Mouse (Mus musculus) activated CD4-positive, CD25-positive, alpha-beta regulatory T cell, adult 4 months (primary cell): ENCODE results near the gene Emp1. TPM values are rescaled to one million over a fixed set of nuclear protein-coding genes. Genes with fewer than 3 reads are reported as not detected.

Experiments
- ATAC-seq: one replicate; pipeline ENCODE4 v1.8.0; 2017
- polyA plus RNA-seq, 2 experiments: library from polyadenylated mRNA; unstranded; fragments of 100-300 nt; shearing (Covaris generic); gene quantifications; one replicate each; pipeline ENCODE4 v1.2.1; 2017

Emp1 gene
- 10 to 100 TPM in 1 of 2 experiments, 1 to 10 TPM in 1; 7.5 to 10.5 TPM for polyA plus RNA-seq

DNA sequence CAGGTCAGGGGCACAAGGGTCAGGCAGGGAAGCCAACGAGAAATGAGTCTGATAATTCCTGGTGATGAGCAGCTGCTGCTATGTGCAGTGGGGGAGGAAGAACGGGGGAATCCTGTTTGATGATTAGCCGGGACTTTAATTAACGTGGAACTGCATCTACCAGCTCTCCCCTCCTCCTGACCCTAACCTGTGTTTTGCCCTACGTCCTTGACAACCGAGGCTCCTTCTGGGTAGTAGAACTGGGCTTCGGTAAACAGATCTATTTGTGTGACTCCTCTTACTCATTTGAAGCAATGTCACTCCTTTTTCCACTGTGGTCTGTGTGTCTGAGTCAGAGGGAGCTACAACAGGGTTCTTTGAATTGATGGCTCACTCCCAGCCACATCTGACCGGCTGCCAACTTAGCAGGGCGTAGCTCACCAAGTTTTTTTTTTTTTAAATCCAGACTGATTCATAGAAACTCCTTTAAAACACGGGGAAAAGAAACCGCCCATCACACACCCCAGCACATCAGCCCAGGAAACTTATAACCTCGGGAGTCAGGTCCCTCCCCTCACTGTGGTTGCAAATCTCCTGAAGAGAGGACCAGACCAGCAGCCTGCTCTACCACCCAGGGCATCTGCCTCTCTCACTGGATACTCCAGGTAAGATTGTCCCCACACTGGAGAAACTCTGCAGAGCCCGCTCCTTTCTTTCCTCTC is at the start of gene Emp1:
Gene Emp1, plus strand, starts transcription at position 87 of the 701 bp plus-strand sequence.
- ATAC-seq: peak; percentile 57

DNA sequence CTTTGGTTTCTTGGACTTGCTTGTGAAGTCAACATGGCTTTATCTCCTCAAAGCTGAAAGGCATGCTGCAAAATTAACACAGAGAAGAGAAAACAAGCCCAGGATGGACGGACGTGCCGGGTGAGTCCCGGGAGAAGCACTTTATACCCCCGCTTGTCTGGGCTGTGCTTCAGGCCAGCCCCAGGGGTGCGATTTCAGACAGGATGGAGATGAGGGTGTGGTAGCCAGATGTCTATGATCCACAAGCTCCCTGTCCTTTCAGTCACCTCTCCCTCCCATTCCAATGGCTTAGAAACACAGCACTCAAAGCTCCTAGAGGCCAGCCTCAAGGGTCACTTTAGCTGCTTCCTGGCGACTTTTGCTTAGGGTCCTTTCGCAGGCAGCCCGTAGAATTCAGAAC is 48.4 kb upstream of the Emp1 start:
- ATAC-seq: no peak

DNA sequence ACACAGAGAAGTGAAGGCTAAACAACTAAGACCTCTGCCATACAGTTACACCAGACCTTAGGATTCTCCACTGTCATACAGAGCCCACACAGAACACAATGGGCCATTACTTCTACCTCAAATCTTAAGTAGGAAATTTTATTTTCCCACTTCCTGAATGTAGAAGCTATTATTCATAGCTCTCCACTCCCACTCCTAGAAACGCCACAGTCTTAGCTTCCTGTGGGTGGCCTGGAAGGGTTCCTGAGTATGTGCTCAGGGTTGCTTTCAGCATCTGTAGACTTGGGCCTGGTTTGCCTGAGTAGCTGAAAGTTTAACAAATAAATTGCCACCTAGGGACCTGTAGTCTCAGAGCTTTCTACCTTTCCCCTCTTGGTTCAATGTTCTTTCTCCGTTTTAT is 46.2 kb upstream of the Emp1 start:
- ATAC-seq: no peak

DNA sequence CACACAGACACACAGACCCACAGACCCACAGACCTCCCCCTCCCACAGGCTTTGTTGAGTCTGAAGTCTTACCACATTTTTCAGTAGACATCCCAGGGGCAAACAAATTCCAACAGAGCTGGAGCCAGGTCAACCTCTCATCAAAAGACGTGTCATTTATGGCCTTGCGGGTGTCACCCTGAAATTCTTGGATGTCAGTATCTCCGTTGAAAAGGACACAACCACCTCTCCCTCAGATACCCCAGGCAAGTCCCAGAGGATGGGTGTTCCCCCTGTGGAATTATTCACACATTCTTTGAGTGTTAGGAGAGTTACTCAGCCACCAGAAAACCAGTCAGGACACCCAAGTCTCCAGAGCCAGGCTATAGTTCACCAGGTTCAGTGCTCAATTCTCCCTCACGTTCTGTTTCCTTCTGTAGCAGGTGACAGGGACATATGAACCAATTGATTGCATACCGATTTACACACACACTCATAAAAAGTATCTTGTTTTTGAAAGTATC is 42.9 kb upstream of the Emp1 start:
- ATAC-seq: no peak

DNA sequence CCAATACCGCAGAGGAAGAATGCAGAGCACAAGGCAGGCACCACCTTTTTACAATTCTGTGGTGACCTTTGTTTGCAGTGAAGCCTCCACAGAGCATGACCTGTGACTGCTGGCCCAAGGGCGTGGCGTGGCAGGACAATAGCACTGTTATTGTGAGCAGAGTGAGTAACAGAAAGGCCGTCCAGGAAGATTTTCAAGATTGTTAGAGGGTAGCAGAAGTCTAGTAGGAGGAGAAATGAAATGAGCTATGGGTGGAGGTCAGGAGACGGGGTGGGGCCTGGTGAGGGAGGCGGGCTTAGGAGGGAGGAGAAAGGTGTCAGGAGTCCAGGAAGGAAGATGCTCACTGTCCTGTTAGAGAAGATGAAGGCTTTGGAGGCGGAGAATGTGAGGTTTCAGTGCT is 39.6 kb upstream of the Emp1 start:
- no peak for ATAC-seq

DNA sequence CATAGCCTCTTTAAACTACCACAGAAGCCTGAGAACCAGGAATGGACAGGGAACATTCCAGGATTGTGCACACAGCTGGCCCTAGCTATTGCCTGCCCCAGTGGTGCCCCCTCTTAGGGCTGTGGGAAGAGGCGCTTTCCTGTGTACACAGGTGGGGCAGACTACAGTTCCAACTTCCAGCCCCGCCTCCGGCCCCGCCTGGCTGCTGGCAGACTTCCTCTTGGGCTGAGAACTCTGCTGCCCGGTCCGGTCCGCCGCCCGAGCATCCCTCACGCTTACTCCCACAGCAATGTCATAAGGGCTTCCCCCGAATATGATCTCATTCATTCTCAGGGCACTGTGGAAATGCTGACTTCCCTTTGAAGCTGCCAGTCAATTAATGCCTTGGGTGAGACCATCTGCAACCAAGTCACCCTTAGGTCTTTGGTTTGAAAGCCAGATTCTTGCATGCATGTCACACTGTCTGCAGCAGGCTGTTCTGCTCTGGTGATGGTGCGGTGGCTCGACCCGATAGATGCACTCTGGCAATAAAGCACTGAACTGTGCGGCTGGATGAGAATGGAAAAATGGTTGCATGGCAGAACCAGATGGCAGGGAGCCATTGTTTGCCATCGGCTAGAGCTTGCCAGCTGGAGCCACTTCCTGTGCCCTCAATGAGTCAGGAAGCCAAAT is 38.9 kb upstream of the Emp1 start:
- ATAC-seq: peak; percentile 77

DNA sequence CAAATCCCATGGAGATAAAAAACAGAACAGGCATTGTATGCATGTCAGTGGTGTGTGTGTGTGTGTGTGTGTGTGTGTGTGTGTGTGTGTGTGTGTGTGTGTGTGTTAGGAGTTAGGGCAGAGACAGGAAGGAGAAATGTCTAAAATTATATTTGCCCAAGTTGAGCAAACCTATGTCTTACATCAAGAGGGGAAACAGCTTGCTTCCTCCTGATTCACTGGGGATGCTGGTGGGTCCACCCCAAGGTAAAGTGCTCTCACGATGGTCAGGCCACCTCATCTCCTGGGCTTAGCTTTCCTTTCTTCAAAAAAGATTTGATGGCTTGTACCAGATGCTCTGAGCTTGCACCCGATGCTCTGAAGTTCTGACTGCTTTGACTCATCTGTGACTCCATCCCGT is 38.2 kb upstream of the Emp1 start:
- peak; percentile 15 for ATAC-seq

DNA sequence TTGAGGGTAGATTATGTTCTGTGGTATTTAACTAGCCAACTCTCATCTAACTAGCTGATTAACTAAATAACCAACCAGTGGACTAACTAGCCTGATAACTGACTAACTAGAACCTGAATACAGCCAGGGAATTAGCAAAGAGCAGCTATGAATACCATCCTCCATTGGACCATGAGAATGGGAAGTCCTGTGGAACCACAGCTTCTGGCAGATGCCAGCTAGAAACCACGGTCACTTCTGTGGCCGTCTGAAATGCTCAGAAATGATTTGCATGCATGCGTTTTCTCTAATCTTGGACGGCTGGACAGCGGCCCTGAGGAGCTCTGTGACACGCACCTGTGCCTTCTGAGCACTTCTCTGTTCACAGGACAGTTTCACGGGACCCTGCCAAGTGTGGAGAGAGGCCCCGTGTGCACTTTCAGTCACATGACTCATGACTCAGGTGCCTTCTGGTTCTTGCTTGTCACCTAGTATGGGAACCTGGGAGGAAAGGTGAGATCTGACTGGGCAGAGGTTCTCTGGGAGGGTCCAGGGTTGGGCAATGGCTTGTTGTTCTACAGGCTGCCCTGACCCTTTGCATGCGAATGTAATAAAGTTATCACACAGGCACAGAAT is 37.6 kb upstream of the Emp1 start:
- ATAC-seq: no peak

DNA sequence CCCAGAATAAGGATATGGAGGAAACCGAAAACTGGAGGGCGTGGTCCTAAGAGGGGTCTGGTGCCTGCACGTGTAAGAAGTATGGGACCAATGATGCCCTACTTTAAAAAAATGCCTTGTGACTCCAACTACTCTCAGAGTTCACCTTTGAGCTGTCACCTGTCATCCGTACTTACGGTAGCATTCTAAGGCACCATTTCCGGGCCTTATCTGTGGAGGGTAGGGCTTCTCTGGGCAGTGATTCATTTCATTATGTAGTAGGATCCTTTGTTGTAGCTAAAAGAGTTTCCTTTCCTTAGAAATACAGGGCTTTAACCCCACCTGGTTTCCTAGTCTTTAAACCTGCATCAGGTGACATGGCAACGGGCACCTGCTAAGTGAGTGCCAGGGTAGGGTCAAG is 35.5 kb upstream of the Emp1 start:
- no peak for ATAC-seq

DNA sequence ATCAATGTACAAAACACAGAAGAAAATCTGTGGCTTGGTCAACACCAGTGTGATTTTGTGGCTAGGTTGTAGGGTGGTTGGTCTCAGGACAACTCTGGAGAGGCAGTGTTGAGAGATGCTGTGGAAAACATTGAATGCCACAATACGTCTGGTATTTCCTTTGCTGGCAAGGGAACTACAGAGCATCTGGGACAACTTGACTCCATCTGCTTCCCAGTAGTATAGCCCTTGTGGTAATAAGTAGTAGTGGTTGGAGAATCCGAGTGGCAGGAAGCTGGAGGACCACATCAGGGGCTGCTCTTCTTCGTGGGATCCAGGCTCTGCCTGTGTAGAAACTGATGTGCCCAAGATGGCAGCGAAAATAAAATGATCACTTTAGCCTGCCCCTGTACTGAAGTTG is 30.4 kb upstream of the Emp1 start:
- ATAC-seq: no peak

DNA sequence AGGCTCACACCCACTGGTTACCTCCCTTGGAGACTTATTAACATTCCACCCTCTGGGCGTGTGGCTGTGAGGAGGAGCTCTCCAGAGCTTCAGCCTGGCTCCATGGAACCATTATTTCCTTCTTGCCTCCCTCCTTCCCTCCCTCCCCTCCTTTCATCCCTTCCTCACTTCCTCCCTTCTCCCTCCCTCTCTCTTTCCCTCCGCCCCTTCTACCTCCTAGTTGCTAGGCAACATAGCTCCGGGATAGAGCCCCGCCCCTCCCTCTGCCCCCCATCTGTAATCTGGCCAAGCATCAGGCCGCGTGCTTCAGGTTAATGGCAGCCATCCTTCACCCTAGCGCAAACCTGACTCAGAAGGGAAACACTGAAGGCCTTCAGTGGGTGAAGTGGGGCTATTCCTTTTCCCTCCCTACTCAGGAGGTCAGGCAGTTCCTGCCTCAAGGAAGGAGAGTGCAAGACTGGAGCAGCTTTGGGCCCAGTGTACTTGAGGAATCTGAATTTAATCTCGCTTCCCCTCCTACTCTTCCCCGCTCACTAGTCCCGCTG is 29.5 kb upstream of the Emp1 start:
- no peak for ATAC-seq

DNA sequence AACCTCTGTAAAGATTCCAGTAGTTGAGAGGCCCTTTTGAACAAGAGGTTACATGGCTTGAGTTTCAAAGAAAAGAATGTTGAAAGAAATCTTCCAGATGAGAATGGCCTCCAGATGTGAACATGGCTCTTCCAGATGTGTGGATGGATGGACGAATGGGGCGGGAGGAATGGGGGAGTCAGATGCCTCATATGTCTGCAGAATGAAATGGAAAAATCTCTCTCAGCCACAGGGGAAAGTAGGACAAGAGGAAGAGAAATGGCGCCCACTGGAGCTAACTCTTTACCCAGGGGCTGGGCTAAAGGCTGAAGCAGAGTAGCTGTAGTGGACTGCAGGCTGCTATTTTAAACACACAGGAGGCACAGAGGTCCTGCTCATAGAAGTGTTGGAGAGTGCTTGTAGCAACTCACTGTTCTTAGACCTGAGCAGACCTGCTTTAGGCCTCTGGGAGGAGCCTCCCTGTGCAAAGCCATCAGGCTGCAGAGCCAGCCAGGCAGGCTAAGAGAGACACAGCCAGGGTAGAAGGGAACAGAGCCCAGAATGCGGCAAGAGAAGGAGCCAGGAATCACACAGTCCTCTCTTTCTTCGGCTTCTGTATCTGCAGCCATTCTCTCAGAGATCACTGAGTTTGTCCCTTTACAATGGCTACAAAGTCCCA is 28.2 kb upstream of the Emp1 start:
- ATAC-seq: no peak

DNA sequence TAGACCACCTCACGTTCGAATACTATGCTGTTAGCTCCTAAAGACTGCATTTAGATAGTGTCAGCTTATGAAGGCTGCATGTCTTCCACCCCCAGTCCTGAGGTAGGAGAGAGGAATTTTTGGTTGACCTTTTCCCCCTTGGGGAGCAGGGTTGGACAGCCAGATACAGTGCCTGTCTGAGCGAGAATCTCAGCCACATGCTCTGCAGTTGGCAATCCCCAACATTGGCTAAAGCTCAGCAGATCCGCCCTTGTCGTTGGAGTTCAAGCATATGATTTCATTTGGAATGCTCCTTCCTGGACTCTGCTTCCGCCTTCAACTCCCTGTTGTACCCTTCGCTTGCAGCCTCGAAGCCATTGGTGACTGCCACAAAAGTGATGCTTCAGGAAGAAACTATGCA is 26.0 kb upstream of the Emp1 start:
- no peak for ATAC-seq

DNA sequence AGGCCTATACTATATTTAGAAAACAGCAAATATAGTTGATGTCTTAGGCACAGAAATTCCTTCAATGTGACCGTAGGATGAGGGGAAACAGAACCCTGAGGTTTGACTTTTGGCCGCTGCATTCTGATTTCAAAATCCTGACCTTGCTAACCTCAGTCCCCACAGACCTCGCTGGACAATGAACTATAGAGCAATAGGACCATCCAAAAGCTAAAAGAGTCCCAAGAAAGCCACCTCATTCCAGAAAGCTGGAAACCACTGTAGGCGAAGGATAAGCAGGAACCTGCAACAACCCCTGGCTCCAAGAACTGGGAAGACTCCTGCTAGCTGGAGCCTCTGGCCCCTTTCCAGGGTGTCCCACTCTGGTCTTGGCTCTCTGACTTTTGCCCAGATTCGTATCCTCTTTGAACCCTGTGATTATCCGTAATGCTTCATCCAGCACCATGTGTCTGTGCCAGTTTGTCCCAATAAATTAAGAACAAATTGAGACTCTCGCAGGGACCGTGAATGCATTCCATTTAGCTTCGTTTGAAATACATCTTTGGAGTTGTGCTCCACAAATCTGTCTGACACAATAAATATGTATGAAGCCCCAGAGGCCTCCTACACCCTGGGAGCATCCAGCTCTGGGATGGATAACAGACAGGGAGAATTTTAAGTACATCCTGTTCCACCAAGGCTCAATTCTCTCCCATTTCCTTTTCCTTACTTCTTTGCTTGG is 21.8 kb upstream of the Emp1 start:
- no peak for ATAC-seq

DNA sequence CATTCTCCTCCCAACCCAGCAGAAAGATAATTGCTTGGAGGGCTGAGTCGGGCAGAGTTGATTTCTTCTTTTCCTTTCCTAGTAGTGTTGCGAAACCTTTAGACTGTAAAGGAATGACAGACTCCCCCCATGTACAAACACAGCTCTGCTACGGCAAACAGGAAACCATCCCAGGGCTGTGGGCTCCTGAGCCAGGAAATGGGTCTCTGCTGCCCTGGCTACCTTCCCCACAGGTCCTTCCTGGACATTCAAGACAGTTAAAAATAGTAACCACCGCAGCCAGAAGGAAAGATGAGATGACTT is 21.3 kb upstream of the Emp1 start:
- ATAC-seq: no peak

DNA sequence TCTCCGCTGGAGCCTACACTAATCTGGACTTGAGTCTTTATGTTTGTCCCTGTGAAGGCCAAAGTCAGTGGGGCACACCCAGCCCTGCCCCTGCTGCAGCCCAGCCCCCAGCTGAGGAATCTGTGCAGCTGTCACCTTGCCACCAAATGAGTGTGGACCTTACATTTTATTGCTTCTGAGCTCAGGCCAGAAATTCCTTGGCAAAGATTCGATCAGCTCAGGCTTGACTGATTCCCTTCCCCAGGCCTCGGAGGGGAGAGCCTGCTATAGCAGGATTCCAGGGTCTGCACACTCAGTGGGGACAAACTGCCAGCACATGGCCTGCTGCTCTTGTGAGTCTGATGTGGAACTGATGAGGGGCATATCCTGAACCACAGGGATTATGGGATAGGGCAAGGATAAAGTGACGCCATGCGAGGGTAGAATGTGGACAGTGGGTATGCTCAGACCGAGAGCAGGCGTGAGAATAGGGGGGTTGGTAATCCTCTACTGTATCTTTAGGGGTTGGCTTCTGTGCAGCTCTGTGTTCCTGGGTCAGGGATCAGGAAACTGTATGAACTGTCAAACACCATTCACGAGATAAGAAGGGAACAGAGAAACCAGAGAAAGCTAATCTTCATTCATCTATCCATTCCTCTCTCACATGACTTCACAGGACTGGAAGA is 10.6 kb upstream of the Emp1 start:
- no peak for ATAC-seq

DNA sequence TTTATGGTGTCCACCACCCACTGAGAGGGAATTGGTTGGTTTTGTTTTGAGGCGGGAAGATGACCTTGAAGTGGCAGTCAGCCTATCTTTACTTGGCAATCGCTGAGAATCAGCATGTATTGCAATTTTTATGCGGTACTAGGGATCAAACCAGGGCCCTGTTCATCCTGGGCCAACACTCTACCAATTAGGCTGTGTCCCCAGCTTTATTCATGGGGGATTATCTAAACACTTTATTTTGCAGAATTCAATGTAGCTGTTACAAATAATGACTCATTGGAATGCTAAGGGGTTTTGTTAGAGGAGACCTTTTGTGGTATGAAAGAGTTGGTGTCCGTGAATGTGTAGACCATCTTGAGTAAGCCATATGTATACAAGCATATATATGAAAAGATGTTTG is 9.8 kb upstream of the Emp1 start:
- no peak for ATAC-seq

DNA sequence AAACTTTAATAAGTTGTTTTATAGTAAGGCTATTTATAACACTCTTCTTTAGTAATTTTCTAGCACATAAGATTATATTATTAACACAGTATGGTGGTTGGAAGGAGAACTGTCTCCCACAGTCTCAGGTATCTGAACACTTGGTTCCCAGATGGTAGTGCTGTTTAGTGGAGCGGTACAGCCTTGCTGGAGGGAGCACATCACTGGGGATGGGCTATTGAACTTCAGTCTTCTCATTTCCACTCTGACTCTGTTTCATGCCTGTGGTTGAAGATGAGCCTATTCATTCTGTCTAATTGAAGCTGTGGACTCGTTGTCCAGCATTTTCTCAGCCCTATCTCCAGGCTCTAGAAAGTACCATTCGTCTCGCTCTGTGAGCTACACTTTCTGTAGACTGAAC is 7.4 kb upstream of the Emp1 start:
- no peak for ATAC-seq

DNA sequence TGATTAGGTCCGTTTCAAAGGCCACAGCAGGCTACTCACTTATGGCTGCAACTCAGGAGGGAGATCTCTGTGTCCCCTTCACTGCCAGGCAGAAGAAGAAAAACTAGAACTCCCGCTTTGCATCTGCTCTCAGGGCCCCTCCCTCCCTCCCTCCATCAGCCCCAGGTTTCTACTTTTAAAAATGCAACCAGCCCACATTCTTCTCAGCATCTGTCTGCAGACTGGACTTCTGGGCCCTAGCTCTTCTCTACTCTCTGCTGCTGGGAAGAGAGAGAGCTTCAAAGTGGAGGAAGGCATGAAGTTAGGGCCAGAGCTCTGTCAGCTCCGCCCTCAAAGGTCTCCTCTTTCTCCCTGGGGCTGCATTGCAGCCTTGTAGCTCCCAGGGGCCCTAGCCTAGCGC is 2.0 kb upstream of the Emp1 start:
- ATAC-seq: no peak

DNA sequence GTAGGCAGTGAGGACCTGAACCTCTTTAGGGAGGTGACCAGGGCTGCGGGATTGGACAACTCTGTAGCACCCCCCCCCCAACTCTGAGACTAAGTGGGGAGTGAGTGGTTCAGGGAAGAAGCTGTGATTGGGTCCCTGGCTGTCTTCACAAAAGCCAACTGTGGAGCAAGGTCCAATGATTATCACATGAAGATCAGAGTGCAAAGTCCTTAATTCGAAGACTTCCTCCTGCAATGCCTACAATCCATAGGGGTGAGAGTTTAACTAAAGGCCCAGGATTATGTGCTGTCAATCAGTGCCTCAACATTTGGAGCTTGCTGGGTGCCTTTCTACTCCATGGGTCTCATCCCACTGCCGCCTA is 267 bp upstream of the Emp1 start:
- no peak for ATAC-seq

DNA sequence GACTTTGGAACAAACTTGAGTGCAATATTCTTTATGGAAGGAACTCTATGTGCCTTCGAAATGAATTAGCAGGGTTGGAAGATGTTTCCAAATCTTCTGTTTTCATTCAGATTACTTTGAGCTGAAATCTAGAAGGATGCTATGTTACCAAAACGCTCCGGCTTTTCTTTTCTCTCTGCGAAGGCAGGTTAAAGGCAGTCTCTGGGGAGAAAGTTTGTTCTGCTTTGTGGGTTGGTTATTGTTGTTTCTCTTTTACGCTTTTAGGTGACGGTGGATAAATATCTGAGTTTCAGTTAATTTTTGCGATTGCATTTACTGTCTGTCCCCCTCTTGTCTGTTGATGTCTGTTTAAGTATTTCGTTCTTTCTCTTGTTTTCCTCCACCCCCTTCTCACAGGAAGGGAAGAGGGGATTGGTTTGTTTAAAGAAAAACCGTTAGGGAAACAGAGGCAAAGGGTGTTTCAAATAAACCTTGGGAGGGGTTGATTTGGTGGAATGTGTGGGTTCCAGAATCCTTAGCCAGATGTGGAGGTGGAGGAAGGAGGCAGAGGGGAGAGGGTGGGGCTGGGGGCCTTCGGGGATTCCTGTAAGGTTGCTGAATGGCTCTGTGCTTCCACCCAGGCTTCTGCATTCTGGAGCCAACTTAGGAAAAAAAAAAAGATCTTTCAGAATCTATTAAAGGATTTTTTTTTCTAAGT is 1.1 kb downstream of the Emp1 start:
- no peak for ATAC-seq
